Mouse (Mus musculus): ENCODE data around the gene Bad.

GRCm38 (mm10) chr19:6985951-6986708 lies 44.5 kb downstream of the Bad start:
- TF ChIP-seq CTCF (conservative IDR thresholded peaks at IDR 0.05; ENCODE audit: low read length) (no peak), NANOG (IDR thresholded peaks at IDR 0.05; ENCODE audit: borderline replicate concordance, low read length) (no peak)
